Mouse (Mus musculus): ENCODE measurements around the gene Vma21.

DNA sequence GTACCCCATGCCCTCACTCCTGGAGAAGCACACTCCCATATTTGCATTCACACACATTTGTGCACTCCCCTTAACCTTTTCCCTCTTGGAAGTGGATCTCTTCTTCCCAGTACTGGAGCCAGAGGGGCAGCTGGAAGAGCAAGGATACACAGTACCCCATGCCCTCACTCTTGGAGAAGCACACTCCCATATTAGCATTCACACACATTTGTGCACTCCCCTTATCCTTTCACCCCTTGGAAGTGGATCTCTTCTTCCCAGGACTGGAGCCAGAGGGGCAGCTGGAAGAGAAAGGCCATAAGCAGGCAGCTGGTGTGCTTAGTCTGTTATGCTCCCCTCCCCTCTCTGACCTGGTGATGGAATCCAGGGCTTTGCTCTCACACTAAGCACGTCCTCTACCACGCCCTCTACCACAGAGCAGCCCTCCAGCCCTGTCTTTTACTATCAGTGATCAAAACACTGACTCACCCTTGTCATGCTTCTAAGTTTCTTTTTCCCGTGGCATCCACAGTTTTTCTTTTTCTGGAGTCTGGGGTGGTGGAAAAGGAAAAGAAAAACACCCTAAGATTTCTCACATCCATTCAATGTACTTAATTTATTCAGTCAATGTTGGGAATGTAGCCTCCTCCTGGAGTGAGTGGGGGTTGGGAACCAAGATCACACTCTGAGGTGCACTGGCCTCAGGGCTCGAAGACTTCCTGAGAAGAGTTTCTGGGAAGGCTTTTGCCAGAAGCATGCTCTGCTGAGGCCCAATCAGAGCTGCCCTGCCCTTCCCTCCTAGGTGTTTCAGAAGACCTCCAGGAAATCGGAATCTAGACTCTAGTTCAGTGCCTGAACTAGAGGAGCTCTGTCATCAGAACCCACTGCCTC is 3.5 kb upstream of the Vma21 start:
- TF ChIP-seq CTCF (IDR thresholded peaks at IDR 0.05; ENCODE audit: low read depth, low read length) (no peak), GATA1 (IDR thresholded peaks at IDR 0.05; ENCODE audit: borderline replicate concordance, low read length) (no peak), POLR2AphosphoS5 (IDR thresholded peaks at IDR 0.05; ENCODE audit: insufficient replicate concordance, low read depth, low read length) (no peak), TAL1 (conservative IDR thresholded peaks at IDR 0.05; ENCODE audit: low read depth, low read length) (no peak), GATA2 (IDR thresholded peaks at IDR 0.05; ENCODE audit: borderline replicate concordance, low read depth, low read length) (no peak)
